Mouse (Mus musculus) lung, postnatal 0 days (tissue): ENCODE measurements at regions not wholly inside any gene's neighbourhood (a gene's known extent, or its start where the extent isn't known, plus 50 kb on each side); places are given as distances from the start of the nearest gene placed in this dataset.
A peak's percentile ranks its signal among the peaks of the same experiment; 100 is the strongest.

Source experiments
- ATAC-seq: fragments of 200-750 bp; cut with Nextera tagmentation; 2 replicates; pipeline ENCODE4 v1.8.0; 2017; ENCODE audit warnings: moderate library complexity
- DNase-seq: peaks from one replicate; pipeline ENCODE4 v3.0.0-alpha.2; 2016; ENCODE audit warnings: low spot score
- H3K27ac ChIP-seq: fragments of 300-500 bp; sonication (generic); 2 replicates; pipeline ENCODE4 v1.5.1; 2014; ENCODE audit warnings: antibody characterized with exemption, mild to moderate bottlenecking, low read length, mixed read lengths
- H3K27me3 ChIP-seq: fragments of 300-500 bp; sonication (generic); replicated peaks from 2 replicates; pipeline ENCODE4 v1.6.1; 2014; ENCODE audit warnings: low read length, mixed read lengths; ENCODE audit not compliant: insufficient read depth
- H3K36me3 ChIP-seq: fragments of 300-500 bp; sonication (generic); 2 replicates; pipeline ENCODE4 v1.6.1; 2014; ENCODE audit warnings: low read length, mixed read lengths; ENCODE audit not compliant: insufficient read depth
- H3K4me1 ChIP-seq: fragments of 300-500 bp; sonication (generic); 2 replicates; pipeline ENCODE4 v1.6.1; 2014; ENCODE audit warnings: antibody characterized with exemption, low read depth, low read length, mixed read lengths; ENCODE audit not compliant: insufficient read depth
- H3K4me2 ChIP-seq: fragments of 300-500 bp; sonication (generic); replicated peaks from 2 replicates; pipeline ENCODE4 v1.6.1; 2014; ENCODE audit warnings: low read depth, mild to moderate bottlenecking, low read length, moderate library complexity, mixed read lengths
- H3K4me3 ChIP-seq: fragments of 300-500 bp; sonication (generic); 2 replicates; pipeline ENCODE4 v1.5.1; 2014; ENCODE audit warnings: low read depth, low read length
- H3K9ac ChIP-seq: fragments of 300-500 bp; sonication (generic); replicated peaks from 2 replicates; pipeline ENCODE4 v1.6.1; 2014; ENCODE audit warnings: low read depth, mild to moderate bottlenecking
- H3K9me3 ChIP-seq: fragments of 300-500 bp; sonication (generic); 2 replicates; pipeline ENCODE4 v1.6.1; 2016; ENCODE audit warnings: low read length, mixed read lengths
- CTCF ChIP-seq: IDR thresholded peaks from 2 replicates; pipeline ENCODE4 v1.5.1; 2016; ENCODE audit warnings: antibody characterized with exemption, mild to moderate bottlenecking
- EP300 ChIP-seq: IDR thresholded peaks from 2 replicates; pipeline ENCODE4 v1.6.1; 2016; ENCODE audit warnings: antibody characterized with exemption, mild to moderate bottlenecking, control low read depth
- WGBS: fragments of 180-500 bp; shearing (Covaris S2); extraction: QIAGEN DNeasy Blood & Tissue Kit; methylation state at CpG from one replicate; pipeline ENCODE4 v1.1.7; 2014; 5-methylcytosine and 5-hydroxymethylcytosine counted together

GRCm38 (mm10) chr7:118042914-118043313 is 73.1 kb downstream of the Rps15a start:
- no peak overlapping the region for H3K4me2 ChIP-seq
- H3K9me3 ChIP-seq, result no peaks in the 10 kb centered on the region
- TF ChIP-seq EP300, result no peak
- TF ChIP-seq CTCF, result no peak
- H3K27ac ChIP-seq, result no peak overlapping the region
- 37% methylated on average over 10 of the region's 10 CpGs for WGBS
- no peaks in the 10 kb centered on the region for H3K4me1 ChIP-seq
- ATAC-seq (peak; percentile 38), DNase-seq (no peak)
- H3K36me3 ChIP-seq, result no peaks in the 10 kb centered on the region
- no peak overlapping the region for H3K4me3 ChIP-seq
- H3K9ac ChIP-seq, result no peak overlapping the region
- no peaks in the 10 kb centered on the region for H3K27me3 ChIP-seq

- 67% methylated on average over 4 of the region's 4 CpGs for WGBS
- ATAC-seq, result no peak
- H3K4me3 ChIP-seq, result no peak overlapping the region
- no peaks in the 10 kb centered on the region for H3K27me3 ChIP-seq
- H3K4me2 ChIP-seq, result no peak overlapping the region
- no peak overlapping the region for H3K9ac ChIP-seq
- TF ChIP-seq CTCF (no peak), EP300 (no peak)
- no peak for DNase-seq
- H3K9me3 ChIP-seq, result no peaks in the 10 kb centered on the region
- no peak overlapping the region for H3K27ac ChIP-seq
- no peaks in the 10 kb centered on the region for H3K4me1 ChIP-seq
- no peaks in the 10 kb centered on the region for H3K36me3 ChIP-seq
Measured at GRCm38 (mm10) chr7:118039862-118040261, 76.1 kb downstream of the Rps15a start.

GRCm38 (mm10) chr7:118037062-118037461 is 78.9 kb downstream of the Rps15a start:
- Histone ChIP-seq H3K9ac (no peak overlapping the region), H3K4me3 (no peak overlapping the region), H3K4me1 (no peaks in the 10 kb centered on the region), H3K27ac (no peak overlapping the region), H3K4me2 (no peak overlapping the region), H3K27me3 (no peaks in the 10 kb centered on the region), H3K9me3 (no peaks in the 10 kb centered on the region), H3K36me3 (no peaks in the 10 kb centered on the region)
- no peak for TF ChIP-seq CTCF
- no peak for TF ChIP-seq EP300
- ATAC-seq (no peak), DNase-seq (no peak)
- 48% methylated on average over 3 of the region's 3 CpGs for WGBS

- no peak overlapping the region for H3K27ac ChIP-seq
- whole genome bisulfite sequencing, result 13% methylated on average over 10 of the region's 10 CpGs
- no peak overlapping the region for H3K4me2 ChIP-seq
- no peak overlapping the region for H3K9ac ChIP-seq
- H3K27me3 ChIP-seq, result no peaks in the 10 kb centered on the region
- no peak for DNase-seq
- H3K4me1 ChIP-seq, result no peaks in the 10 kb centered on the region
- H3K9me3 ChIP-seq, result no peaks in the 10 kb centered on the region
- TF ChIP-seq EP300 (no peak), CTCF (no peak)
- ATAC-seq, result no peak
- no peaks in the 10 kb centered on the region for H3K36me3 ChIP-seq
- H3K4me3 ChIP-seq, result no peak overlapping the region
Measured at GRCm38 (mm10) chr7:118026106-118026526, 89.9 kb downstream of the Rps15a start.

GRCm38 (mm10) chr7:118004620-118005019 is 111.4 kb downstream of the Rps15a start:
- TF ChIP-seq EP300 (no peak), CTCF (no peak)
- no peak for DNase-seq
- H3K4me1 ChIP-seq, result no peaks in the 10 kb centered on the region
- no peaks in the 10 kb centered on the region for H3K9me3 ChIP-seq
- no peak overlapping the region for H3K4me3 ChIP-seq
- H3K36me3 ChIP-seq, result no peaks in the 10 kb centered on the region
- H3K4me2 ChIP-seq, result no peak overlapping the region
- no peak overlapping the region for H3K27ac ChIP-seq
- no peak overlapping the region for H3K9ac ChIP-seq
- 74% methylated on average over 7 of the region's 7 CpGs for WGBS
- ATAC-seq, result no peak
- no peaks in the 10 kb centered on the region for H3K27me3 ChIP-seq

- H3K9ac ChIP-seq, result no peak overlapping the region
- no peaks in the 10 kb centered on the region for H3K36me3 ChIP-seq
- no peak for TF ChIP-seq EP300
- TF ChIP-seq CTCF, result no peak
- no peak overlapping the region for H3K27ac ChIP-seq
- H3K27me3 ChIP-seq, result no peaks in the 10 kb centered on the region
- H3K9me3 ChIP-seq, result no peaks in the 10 kb centered on the region
- ATAC-seq (no peak), DNase-seq (no peak)
- no peak overlapping the region for H3K4me2 ChIP-seq
- H3K4me1 ChIP-seq, result no peaks in the 10 kb centered on the region
- WGBS, result 59% methylated on average over 3 of the region's 3 CpGs
- no peak overlapping the region for H3K4me3 ChIP-seq
Measured at GRCm38 (mm10) chr7:118001881-118002280, 114.1 kb downstream of the Rps15a start.

- no peaks in the 10 kb centered on the region for H3K36me3 ChIP-seq
- H3K4me3 ChIP-seq, result no peak overlapping the region
- 4% methylated on average over 4 of the region's 4 CpGs for WGBS
- no peaks in the 10 kb centered on the region for H3K9me3 ChIP-seq
- ATAC-seq, result no peak
- H3K4me1 ChIP-seq, result no peaks in the 10 kb centered on the region
- DNase-seq, result peak; percentile 51
- H3K4me2 ChIP-seq, result no peak overlapping the region
- TF ChIP-seq CTCF, result no peak
- TF ChIP-seq EP300, result no peak
- H3K27ac ChIP-seq, result no peak overlapping the region
- no peaks in the 10 kb centered on the region for H3K27me3 ChIP-seq
- no peak overlapping the region for H3K9ac ChIP-seq
Measured at GRCm38 (mm10) chr7:118001121-118001520, 114.9 kb downstream of the Rps15a start.
